Mouse (Mus musculus) heart, embryonic 10.5 days (tissue): ENCODE results near the gene Phgr1. TPM values are rescaled to one million over a fixed set of nuclear protein-coding genes. Genes with fewer than 3 reads are reported as not detected.

Experiments
- DNase-seq: peaks from one replicate; pipeline ENCODE4 v3.0.0-alpha.2; 2017; ENCODE audit warnings: low spot score
- H3K27ac ChIP-seq: fragments of 300-500 bp; sonication (generic); 2 replicates; pipeline ENCODE4 v1.5.1; 2016; ENCODE audit warnings: mild to moderate bottlenecking
- H3K27me3 ChIP-seq: fragments of 300-500 bp; sonication (generic); 2 replicates; pipeline ENCODE4 v1.6.1; 2016; ENCODE audit warnings: mild to moderate bottlenecking; ENCODE audit not compliant: poor library complexity, insufficient read depth, severe bottlenecking
- H3K36me3 ChIP-seq: fragments of 300-500 bp; sonication (generic); 2 replicates; pipeline ENCODE4 v1.6.1; 2016; ENCODE audit warnings: mild to moderate bottlenecking, moderate library complexity
- H3K4me1 ChIP-seq: fragments of 300-500 bp; sonication (generic); 2 replicates; pipeline ENCODE4 v1.6.1; 2016; ENCODE audit warnings: mild to moderate bottlenecking
- H3K4me3 ChIP-seq: fragments of 300-500 bp; sonication (generic); 2 replicates; pipeline ENCODE4 v1.5.1; 2016; ENCODE audit warnings: mild to moderate bottlenecking, moderate library complexity
- H3K9me3 ChIP-seq: fragments of 300-500 bp; sonication (generic); 2 replicates; pipeline ENCODE4 v1.6.1; 2016; ENCODE audit warnings: mild to moderate bottlenecking, moderate library complexity
- WGBS: fragments of 180-500 bp; shearing (Covaris S2); methylation state at CpG from one replicate; pipeline ENCODE4 v1.1.7; 2016; 5-methylcytosine and 5-hydroxymethylcytosine counted together
- polyA plus RNA-seq: library from polyadenylated mRNA; unstranded; fragments of >200 nt; fragmentation: Nextera tagmentation; extraction: Ambion mirVana; gene quantifications from 2 replicates; pipeline ENCODE4 v1.2.1, GENCODE M21; 2016

Gene Phgr1
- polyA plus RNA-seq, 1 experiment from 2014 or later = not detected

DNA sequence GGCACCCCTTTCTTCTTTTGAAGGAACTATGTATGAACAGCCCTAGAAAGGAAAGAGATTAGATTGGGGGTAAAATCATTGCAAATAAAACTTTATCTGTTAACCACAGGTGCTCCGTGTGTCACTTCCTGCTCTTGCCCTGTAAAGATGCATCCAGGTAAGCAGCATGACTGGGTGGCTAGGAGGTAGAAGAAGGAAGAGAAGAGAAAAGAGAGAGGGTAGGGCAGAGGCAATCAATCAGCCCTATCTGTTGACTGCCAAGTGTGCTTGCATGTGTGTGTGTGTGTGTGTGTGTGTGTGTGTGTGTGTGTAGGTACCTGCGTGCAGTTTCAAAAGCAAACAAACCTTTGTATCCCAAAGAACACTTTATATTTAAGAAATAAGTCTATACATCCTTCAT lies 2.0 kb downstream of the Phgr1 start:
- Histone ChIP-seq H3K4me3 (no peak overlapping the region), H3K36me3 (no peaks in the 10 kb centered on the region), H3K27me3 (peaks cover 23% of the 10 kb centered on the region), H3K27ac (no peak overlapping the region), H3K9me3 (no peaks in the 10 kb centered on the region), H3K4me1 (peaks cover 14% of the 10 kb centered on the region)
- 80% methylated on average over 2 of the region's 2 CpGs for WGBS
- DNase-seq = no peak

DNA sequence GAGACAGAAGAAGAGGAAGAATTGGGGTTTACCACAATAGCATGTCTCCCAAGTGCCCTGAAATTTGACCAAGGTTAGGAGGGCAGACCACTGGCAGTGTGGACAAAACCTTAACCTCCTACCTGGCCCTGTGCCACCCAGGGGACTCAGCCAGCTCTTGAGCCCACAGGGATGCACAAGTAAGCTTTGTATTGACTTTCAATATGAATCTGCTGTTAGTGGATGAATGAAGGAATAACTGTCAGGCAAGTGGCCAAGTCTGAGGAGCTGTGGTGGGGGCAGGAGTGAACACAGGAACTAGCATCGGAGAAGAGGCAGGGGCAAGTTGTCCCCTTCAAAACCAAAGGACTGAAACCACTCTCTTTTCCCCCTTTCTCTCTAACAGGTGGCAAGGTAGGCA lies 2.8 kb downstream of the Phgr1 start:
- DNase-seq = no peak
- WGBS = 71% methylated on average over 1 of the region's 1 CpGs
- no peak overlapping the region for H3K27ac ChIP-seq

DNA sequence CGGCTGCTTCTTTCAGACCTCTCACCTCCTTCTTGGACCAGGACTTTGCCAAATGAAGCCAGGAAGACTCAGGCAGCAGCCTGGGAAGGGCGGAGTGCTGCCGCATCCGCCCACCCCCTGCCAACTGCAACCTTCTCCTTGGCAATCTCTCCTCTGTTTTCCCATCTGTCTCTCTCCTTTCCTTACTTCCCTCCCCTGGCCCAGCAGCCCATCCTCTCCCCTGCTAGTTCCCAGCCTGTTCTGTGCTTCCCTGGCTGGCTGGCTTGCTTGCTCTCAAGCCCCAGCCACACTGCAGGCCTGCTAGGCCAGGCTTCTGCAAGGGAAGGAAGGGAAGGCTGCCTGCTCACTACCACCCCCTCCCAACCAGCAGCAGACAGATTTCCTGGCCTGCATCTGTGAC lies 3.3 kb downstream of the Phgr1 start:
- no peak overlapping the region for H3K4me3 ChIP-seq
- H3K27ac ChIP-seq = 0 out of 2 replicates have a peak overlapping the region, but pooled peaks have one; percentile 29
- DNase-seq = no peak
- H3K9me3 ChIP-seq = no peaks in the 10 kb centered on the region
- no peaks in the 10 kb centered on the region for H3K36me3 ChIP-seq
- H3K27me3 ChIP-seq = peaks cover 36% of the 10 kb centered on the region
- WGBS = 52% methylated on average over 3 of the region's 4 CpGs
- peaks cover 20% of the 10 kb centered on the region for H3K4me1 ChIP-seq

More for the DNA sequence above, 2.8 kb downstream of the Phgr1 start:
- H3K4me1 ChIP-seq = peaks cover 20% of the 10 kb centered on the region
- peaks cover 31% of the 10 kb centered on the region for H3K27me3 ChIP-seq
- no peak overlapping the region for H3K4me3 ChIP-seq
- no peaks in the 10 kb centered on the region for H3K36me3 ChIP-seq
- no peaks in the 10 kb centered on the region for H3K9me3 ChIP-seq

DNA sequence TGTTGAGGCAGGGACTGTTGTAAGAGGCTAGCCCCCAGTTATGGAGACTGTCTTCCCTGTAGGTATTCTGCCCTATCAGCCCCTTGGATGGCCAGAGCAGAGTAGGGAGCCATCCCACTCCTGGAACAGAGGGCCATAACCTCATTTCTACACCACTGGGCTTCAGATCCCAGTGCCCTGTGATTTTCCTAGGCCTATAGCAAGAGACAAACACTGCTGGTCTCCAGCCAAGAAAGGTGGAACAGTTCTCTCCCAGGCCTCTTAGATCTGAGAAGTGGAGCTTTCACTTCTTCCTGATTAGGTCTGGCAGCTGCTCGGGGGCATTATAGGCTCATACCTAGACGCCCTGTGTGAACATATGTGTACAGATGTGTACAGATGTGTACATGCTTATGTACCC lies 3.7 kb downstream of the Phgr1 start:
- DNase-seq = no peak
- Histone ChIP-seq H3K4me3 (no peak overlapping the region), H3K27ac (0 out of 2 replicates have a peak overlapping the region, but pooled peaks have one; percentile 29), H3K4me1 (peaks cover 20% of the 10 kb centered on the region), H3K36me3 (no peaks in the 10 kb centered on the region), H3K9me3 (no peaks in the 10 kb centered on the region), H3K27me3 (peaks cover 40% of the 10 kb centered on the region)
- 66% methylated on average over 2 of the region's 2 CpGs for WGBS

DNA sequence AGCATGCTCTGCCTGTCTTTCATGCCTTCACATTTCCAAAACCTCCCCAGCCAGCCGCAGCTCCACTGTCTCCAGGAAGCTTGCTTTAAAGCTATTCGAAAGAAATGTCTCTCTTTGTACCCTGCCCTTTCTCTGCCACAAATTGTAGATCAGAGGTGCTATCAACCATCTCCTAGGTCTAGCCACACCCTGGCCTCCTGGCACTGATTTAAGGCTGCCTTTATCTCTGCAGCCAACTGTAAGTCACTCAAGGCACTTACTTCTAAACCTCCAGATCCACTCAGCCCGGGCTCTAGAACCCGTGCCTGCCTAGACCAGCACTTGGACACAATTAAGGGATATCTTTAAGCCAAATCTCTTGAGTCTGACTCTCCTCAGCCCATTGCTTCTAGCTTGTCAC lies 5.8 kb downstream of the Phgr1 start:
- no peak for DNase-seq
- Histone ChIP-seq H3K4me3 (no peak overlapping the region), H3K27me3 (peaks cover 37% of the 10 kb centered on the region), H3K36me3 (no peaks in the 10 kb centered on the region), H3K27ac (no peak overlapping the region), H3K9me3 (no peaks in the 10 kb centered on the region), H3K4me1 (peaks cover 20% of the 10 kb centered on the region)
- WGBS = 60% methylated on average over 4 of the region's 4 CpGs

DNA sequence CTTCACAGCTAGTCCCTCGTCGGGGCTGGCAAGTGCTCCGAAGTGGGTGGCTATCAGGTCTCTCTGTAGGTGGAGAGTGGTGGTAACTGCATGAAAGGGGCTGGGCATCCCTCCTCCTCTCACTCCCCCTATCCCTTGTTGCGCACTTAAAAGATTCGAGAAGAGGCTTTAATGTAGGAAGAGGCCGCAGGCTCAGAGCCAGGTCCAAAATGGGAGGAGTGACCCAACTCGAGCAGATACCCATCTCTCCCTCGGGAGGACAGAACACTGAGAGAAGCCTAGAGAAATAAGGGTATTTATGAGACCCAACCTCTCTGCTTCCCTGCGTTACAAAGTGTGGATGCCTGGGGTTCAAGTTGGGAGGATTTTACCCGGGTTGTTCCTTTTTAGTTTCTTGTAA lies 6.5 kb downstream of the Phgr1 start:
- Histone ChIP-seq H3K9me3 (no peaks in the 10 kb centered on the region), H3K4me3 (peak overlapping the region; percentile 51), H3K4me1 (peaks cover 20% of the 10 kb centered on the region), H3K36me3 (no peaks in the 10 kb centered on the region), H3K27ac (peak overlapping the region; percentile 2; the same call in 1 of the 2 replicates), H3K27me3 (peaks cover 37% of the 10 kb centered on the region)
- 9% methylated on average over 10 of the region's 10 CpGs for WGBS
- DNase-seq = no peak

DNA sequence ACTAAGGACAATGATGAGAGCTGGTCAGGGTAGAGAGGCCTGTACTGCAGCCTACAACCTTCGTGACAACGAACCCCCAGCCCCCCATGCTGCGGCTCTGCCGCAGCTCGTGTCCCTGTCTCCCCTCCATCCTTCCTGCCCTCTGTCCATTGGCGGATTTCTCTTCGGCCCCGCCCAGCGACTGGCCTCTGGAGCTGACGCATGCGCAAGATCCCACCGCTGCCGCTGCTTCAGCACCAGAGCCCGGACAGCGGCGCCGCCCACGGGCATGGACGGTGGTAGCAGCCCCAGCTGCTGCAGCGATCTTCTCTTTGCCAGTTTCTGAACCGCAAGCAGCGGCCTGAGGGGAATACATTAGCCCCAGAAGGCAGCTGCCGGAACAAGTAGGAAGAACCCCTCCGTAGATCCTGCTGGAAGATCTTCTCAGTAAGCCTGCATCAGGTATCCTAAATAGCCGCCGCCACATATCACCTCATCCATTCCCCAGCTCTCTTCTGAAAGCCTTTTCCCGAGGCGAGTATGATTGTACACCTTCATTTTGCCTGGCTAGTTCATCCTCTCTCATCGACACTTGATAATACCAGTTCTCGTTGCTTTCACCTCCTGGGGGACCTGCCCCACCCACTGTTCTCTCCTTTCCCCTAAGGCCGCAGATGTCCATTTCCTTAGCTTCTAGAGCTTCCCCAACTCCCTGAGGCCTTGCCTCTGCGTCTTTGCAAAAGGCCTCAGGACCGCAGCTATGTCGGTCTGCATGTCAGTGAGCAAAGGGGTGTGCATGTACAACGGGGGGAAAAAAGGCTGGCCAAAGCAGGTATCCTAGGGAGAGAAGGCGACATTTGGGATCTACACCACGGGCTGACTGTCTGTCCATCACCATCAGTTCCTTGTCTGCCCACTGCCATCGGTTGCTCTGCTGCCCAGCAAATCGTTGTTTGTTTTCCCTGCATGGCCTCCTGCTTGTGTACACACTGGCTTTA lies 7.2 kb downstream of the Phgr1 start, which contains the start of gene Disp2:
Gene Disp2 (plus strand): TSS at position 216 of the 977 bp plus-strand sequence.
- WGBS = 10% methylated on average over 39 of the region's 39 CpGs
- peak within 1 kb of the TSS; percentile 2; the same call in 1 of the 2 replicates for H3K27ac ChIP-seq

DNA sequence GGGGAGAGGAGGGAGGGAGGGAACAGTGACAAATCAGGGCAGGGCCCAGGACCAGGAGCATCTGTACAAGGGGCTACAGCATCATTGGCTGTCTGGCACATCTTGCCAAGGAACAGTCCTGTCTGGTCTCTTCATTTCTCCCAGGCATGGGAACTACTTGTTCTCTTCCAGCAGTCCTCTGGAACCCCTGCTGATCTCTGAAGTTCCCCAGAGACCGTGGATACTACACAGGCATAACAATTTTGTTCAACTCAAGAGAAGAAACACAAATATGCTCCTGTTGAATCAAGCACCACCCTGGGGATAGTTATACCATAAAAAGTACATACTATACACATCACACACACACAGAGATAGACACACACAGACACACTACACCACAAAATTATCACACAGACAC lies 8.5 kb downstream of the Phgr1 start:
- H3K4me3 ChIP-seq = no peak overlapping the region
- H3K4me1 ChIP-seq = peaks cover 16% of the 10 kb centered on the region
- H3K27me3 ChIP-seq = peaks cover 29% of the 10 kb centered on the region
- H3K27ac ChIP-seq = no peak overlapping the region
- DNase-seq = no peak
- H3K9me3 ChIP-seq = no peaks in the 10 kb centered on the region
- WGBS = 41% methylated on average over 1 of the region's 1 CpGs
- H3K36me3 ChIP-seq = no peaks in the 10 kb centered on the region

More for the DNA sequence above, 7.2 kb downstream of the Phgr1 start, which contains the start of gene Disp2:
- Histone ChIP-seq H3K9me3 (no peaks in the 10 kb centered on the region), H3K36me3 (no peaks in the 10 kb centered on the region), H3K27me3 (peaks cover 37% of the 10 kb centered on the region), H3K4me3 (peak within 1 kb of the TSS; percentile 51), H3K4me1 (peaks cover 20% of the 10 kb centered on the region)
- peak; percentile 96 for DNase-seq

DNA sequence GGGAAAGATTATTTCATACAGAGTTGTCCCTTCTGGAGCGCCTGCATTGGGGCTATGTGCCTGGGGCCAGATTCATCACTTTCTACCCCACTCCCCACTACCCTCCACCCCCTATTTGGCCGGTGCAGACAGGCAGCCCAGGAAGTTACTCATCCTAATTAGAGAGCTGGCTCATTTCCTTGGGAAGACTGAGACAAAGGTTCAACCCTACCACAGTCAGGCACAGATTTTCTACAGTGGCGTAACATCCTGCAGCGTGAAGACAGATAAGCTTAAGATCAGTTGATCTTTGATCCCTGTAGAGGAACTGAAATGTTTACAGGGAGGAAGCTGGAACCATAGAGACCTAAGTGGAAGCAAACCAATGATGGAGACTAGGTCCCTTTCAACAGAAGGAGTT lies 9.7 kb downstream of the Phgr1 start:
- H3K9me3 ChIP-seq = no peaks in the 10 kb centered on the region
- H3K27me3 ChIP-seq = peaks cover 32% of the 10 kb centered on the region
- no peak overlapping the region for H3K27ac ChIP-seq
- no peak overlapping the region for H3K4me3 ChIP-seq
- WGBS = 42% methylated on average over 4 of the region's 4 CpGs
- H3K36me3 ChIP-seq = no peaks in the 10 kb centered on the region
- peaks cover 13% of the 10 kb centered on the region for H3K4me1 ChIP-seq
- no peak for DNase-seq

DNA sequence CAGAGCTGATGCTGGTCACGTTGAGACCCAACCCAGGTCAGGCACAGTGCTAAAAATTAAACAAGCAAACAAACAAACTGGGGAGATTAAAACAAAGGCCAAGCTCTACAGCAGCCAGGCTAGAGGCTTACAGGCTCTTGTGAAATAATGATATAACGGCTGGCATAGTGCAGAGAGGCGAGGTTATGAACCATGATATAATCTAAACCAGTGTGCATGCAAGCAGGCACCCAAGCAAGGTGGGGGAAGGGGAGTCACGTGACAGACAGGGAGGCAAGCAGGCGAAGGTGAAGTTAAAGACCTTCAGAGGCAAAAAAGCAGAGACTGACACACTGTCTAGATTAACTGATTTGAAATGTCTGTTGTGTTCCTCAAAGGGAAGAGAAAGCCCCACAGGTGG lies 10.5 kb downstream of the Phgr1 start:
- no peaks in the 10 kb centered on the region for H3K9me3 ChIP-seq
- WGBS = 66% methylated on average over 5 of the region's 5 CpGs
- no peak for DNase-seq
- H3K27me3 ChIP-seq = peaks cover 38% of the 10 kb centered on the region
- H3K36me3 ChIP-seq = no peaks in the 10 kb centered on the region
- no peak overlapping the region for H3K27ac ChIP-seq
- H3K4me3 ChIP-seq = no peak overlapping the region
- peaks cover 13% of the 10 kb centered on the region for H3K4me1 ChIP-seq

DNA sequence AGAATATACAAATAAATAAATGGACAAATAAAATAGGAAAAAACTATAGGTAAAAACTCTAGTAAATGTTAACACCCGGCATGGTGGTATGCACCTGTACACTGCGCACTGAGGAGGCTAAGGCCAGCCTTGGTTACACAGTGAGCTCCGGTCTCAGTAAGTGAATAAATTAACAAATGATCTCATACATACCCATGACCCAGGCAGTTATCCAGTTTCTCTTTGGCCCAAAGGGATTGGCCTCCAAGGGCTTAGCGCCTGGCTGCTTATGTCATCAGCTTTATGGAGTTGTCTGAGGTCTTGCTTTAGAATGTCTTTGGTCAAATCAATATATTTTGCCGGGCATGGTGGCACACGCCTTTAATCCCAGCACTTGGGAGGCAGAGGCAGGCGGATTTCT lies 11.1 kb downstream of the Phgr1 start:
- Histone ChIP-seq H3K36me3 (no peaks in the 10 kb centered on the region), H3K27me3 (peaks cover 42% of the 10 kb centered on the region), H3K27ac (no peak overlapping the region), H3K9me3 (no peaks in the 10 kb centered on the region), H3K4me3 (no peak overlapping the region), H3K4me1 (peaks cover 13% of the 10 kb centered on the region)
- DNase-seq = no peak
- WGBS = 88% methylated on average over 7 of the region's 7 CpGs

DNA sequence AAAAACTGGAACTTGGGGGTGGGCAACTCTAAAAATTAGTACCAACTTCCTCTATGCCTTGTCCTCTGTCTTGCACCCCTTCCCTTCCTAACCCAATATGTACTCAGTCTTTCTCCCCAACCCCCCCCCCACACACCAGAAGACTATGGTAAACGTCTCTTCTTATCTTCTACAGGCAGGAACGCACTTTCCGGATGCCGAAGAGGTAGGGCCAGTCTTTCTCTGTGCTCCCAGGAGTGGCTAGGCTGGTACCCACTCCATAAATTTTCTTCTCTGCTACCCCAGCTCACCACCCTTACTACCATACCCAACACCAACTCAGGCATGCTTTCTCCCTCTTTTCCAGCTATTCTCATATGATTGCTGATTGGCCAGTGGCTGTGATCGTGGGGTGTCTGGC lies 14.0 kb downstream of the Phgr1 start:
- Histone ChIP-seq H3K9me3 (no peaks in the 10 kb centered on the region), H3K36me3 (no peaks in the 10 kb centered on the region), H3K27me3 (peaks cover 50% of the 10 kb centered on the region), H3K27ac (no peak overlapping the region), H3K4me3 (no peak overlapping the region), H3K4me1 (peaks cover 13% of the 10 kb centered on the region)
- WGBS = 65% methylated on average over 5 of the region's 5 CpGs
- no peak for DNase-seq

DNA sequence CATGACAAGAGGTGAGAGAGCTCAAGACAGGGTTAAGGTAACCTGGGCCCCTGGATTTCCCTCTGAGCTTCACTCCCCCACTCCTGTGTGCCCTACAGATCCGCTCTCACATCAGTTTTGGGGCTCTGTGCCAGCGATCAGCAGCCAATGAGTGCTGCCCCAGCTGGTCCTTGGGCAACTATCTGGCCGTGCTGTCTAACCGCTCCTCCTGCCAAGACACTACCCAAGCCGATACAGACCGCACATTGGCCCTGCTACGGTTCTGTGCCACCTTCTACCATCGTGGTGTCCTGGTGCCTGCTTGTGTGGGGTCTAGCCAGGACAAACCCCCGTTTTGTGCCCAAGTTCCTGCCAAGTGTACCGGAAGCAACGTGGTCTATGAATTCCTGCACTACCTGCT lies 16.9 kb downstream of the Phgr1 start:
- Histone ChIP-seq H3K4me1 (peaks cover 13% of the 10 kb centered on the region), H3K36me3 (no peaks in the 10 kb centered on the region), H3K27me3 (peaks cover 75% of the 10 kb centered on the region), H3K4me3 (no peak overlapping the region), H3K9me3 (no peaks in the 10 kb centered on the region), H3K27ac (no peak overlapping the region)
- WGBS = 81% methylated on average over 11 of the region's 11 CpGs
- DNase-seq = no peak
